Mouse (Mus musculus) heart, embryonic 15.5 days (tissue): Measurements from ENCODE around the gene Gm20795. TPM values are rescaled to one million over a fixed set of nuclear protein-coding genes. Genes with fewer than 3 reads are reported as not detected.
"Not testable (repeated sequence)": the region's sequence is repeated elsewhere in the genome, so short reads cannot be mapped to it uniquely, and the experiment has no call there.

Source experiments
- ATAC-seq: fragments of 200-750 bp; cut with Nextera tagmentation; replicated peaks from 2 replicates; pipeline ENCODE4 v1.8.0; 2017; ENCODE audit warnings: low read depth, moderate TSS enrichment; ENCODE audit not compliant: insufficient number of reproducible peaks, insufficient read depth, low FRiP score
- H3K27ac ChIP-seq: fragments of 300-500 bp; sonication (generic); 2 replicates; pipeline ENCODE4 v1.5.1; 2015; ENCODE audit warnings: mild to moderate bottlenecking, inconsistent platforms
- H3K27me3 ChIP-seq: fragments of 300-500 bp; sonication (generic); 2 replicates; pipeline ENCODE4 v1.6.1; 2015; ENCODE audit warnings: inconsistent platforms
- H3K36me3 ChIP-seq: fragments of 300-500 bp; sonication (generic); 2 replicates; pipeline ENCODE4 v1.6.1; 2015; ENCODE audit warnings: mild to moderate bottlenecking, inconsistent platforms
- H3K4me1 ChIP-seq: fragments of 300-500 bp; sonication (generic); replicated peaks from 2 replicates; pipeline ENCODE4 v1.6.1; 2015; ENCODE audit warnings: inconsistent platforms
- H3K4me2 ChIP-seq: fragments of 300-500 bp; sonication (generic); 2 replicates; pipeline ENCODE4 v1.6.1; 2015; ENCODE audit warnings: inconsistent platforms, mild to moderate bottlenecking, moderate library complexity
- H3K4me3 ChIP-seq: fragments of 300-500 bp; sonication (generic); 2 replicates; pipeline ENCODE4 v1.5.1; 2015; ENCODE audit warnings: mild to moderate bottlenecking, inconsistent platforms
- H3K9ac ChIP-seq: fragments of 300-500 bp; sonication (generic); 2 replicates; pipeline ENCODE4 v1.6.1; 2015; ENCODE audit warnings: mild to moderate bottlenecking, inconsistent platforms
- H3K9me3 ChIP-seq: fragments of 300-500 bp; sonication (generic); replicated peaks from 2 replicates; pipeline ENCODE4 v1.6.1; 2016; ENCODE audit warnings: inconsistent platforms
- WGBS: fragments of 180-500 bp; shearing (Covaris S2); methylation state at CpG from one replicate; pipeline ENCODE4 v1.1.7; 2015; ENCODE audit warnings: mixed read lengths; 5-methylcytosine and 5-hydroxymethylcytosine counted together
- polyA plus RNA-seq: library from polyadenylated mRNA; unstranded; fragments of >200 nt; fragmentation: Nextera tagmentation; extraction: Ambion mirVana; gene quantifications from 2 replicates; pipeline ENCODE4 v1.2.1, GENCODE M21; 2015

Gene Gm20795
- not detected in 2 replicates for polyA plus RNA-seq

GRCm38 (mm10) chrY:40804614-40805013, at the start of gene Gm20795:
Gene Gm20795 (plus strand): TSS chrY:40804914.
- not testable (repeated sequence) for H3K27ac ChIP-seq, H3K36me3 ChIP-seq, H3K4me1 ChIP-seq, ATAC-seq, H3K4me3 ChIP-seq, H3K9ac ChIP-seq, H3K4me2 ChIP-seq, H3K27me3 ChIP-seq, H3K9me3 ChIP-seq

DNA sequence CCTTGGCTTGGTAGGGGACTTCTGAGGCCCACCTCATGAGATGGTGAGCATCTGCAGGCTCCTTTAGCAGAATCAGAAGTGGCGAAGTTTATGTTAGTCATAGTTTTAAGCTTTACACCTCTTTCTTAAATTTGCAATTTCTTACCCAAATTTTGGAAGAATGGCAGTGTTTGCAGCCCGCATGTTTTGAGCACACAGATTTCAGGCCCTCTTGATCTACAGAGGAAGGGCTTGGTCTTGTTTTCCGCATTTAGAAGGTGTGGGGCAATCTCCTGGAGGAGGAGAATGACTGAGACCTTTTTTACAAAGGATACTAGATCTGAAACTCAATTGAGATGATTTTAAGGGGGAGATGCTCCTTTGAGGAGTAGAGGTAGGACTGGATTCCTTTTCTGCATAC, 29.0 kb upstream of the Gm20795 start, which contains the start of gene Gm21797:
Gm21797 (minus strand) TSS at position 101 of the 400 bp plus-strand sequence.
- H3K36me3 ChIP-seq, H3K4me2 ChIP-seq, ATAC-seq, H3K4me3 ChIP-seq, H3K4me1 ChIP-seq, H3K9me3 ChIP-seq, H3K9ac ChIP-seq, H3K27ac ChIP-seq, H3K27me3 ChIP-seq: not testable (repeated sequence)
- no CpG with 5 or more reads among the region's 3 CpGs for WGBS

Other genes starting within 250 kb of the Gm20795 start
- not detected in 2 replicates for gene Gm21852, start 152.9 kb upstream of the Gm20795 start, polyA plus RNA-seq
- not detected in 2 replicates for gene Gm21797, start 29.1 kb upstream of the Gm20795 start, polyA plus RNA-seq